Mouse (Mus musculus) myocyte (in vitro differentiated cells): Measurements from ENCODE around the gene S100a2. TPM values are rescaled to one million over a fixed set of nuclear protein-coding genes. Genes with fewer than 3 reads are reported as not detected.

Experiments
- H3K27me3 ChIP-seq: one replicate; pipeline ENCODE4 v1.6.1; 2011; ENCODE audit not compliant: control insufficient read depth, insufficient read depth, insufficient read length
- H3K36me3 ChIP-seq: one replicate; pipeline ENCODE4 v1.6.1; 2011; ENCODE audit not compliant: control insufficient read depth, insufficient read depth
- H3K4me2 ChIP-seq: one replicate; pipeline ENCODE4 v1.6.1; 2011; ENCODE audit warnings: low read depth, control low read depth
- H3K4me3 ChIP-seq: one replicate; pipeline ENCODE4 v1.5.1; 2011; ENCODE audit warnings: mild to moderate bottlenecking, control low read depth, moderate library complexity
- H3K79me2 ChIP-seq: one replicate; pipeline ENCODE4 v1.6.1; 2011; ENCODE audit not compliant: control insufficient read depth, insufficient read depth
- H3ac ChIP-seq: one replicate; pipeline ENCODE4 v1.6.1; 2011; ENCODE audit not compliant: control insufficient read depth, insufficient read length
- CEBPB ChIP-seq: IDR thresholded peaks from 2 replicates; pipeline ENCODE4 v1.6.1; 2011; ENCODE audit warnings: mild to moderate bottlenecking, moderate library complexity; ENCODE audit not compliant: poor library complexity, insufficient read depth, severe bottlenecking
- E2F4 ChIP-seq: IDR thresholded peaks from one replicate; pipeline ENCODE4 v1.6.1; 2011; ENCODE audit warnings: mild to moderate bottlenecking, control low read depth, moderate library complexity; ENCODE audit not compliant: insufficient read depth
- MAX ChIP-seq: IDR thresholded peaks from one replicate; pipeline ENCODE4 v1.6.1; 2011; ENCODE audit warnings: low read depth, mild to moderate bottlenecking, control low read depth
- MYOD1 ChIP-seq, 3 experiments: IDR thresholded peaks; one replicate each; pipeline ENCODE4 v1.6.1; 2011; ENCODE audit warnings: control low read depth in 2 of 3, low read depth in 2 of 3, mild to moderate bottlenecking in 2 of 3, moderate library complexity in 1 of 3; ENCODE audit not compliant: insufficient read length in 2 of 3, control insufficient read depth in 1 of 3
- MYOG ChIP-seq, 3 experiments: IDR thresholded peaks; one replicate each; pipeline ENCODE4 v1.6.1; 2011; ENCODE audit warnings: control low read depth in 2 of 3, low read depth in 2 of 3, mild to moderate bottlenecking in 2 of 3; ENCODE audit not compliant: insufficient read length in 2 of 3, control insufficient read depth in 1 of 3, insufficient read depth in 1 of 3
- POLR2A ChIP-seq: IDR thresholded peaks from one replicate; pipeline ENCODE4 v1.6.1; 2011; ENCODE audit warnings: low read depth, mild to moderate bottlenecking, control low read depth, moderate library complexity; ENCODE audit not compliant: insufficient read length
- POLR2AphosphoS2 ChIP-seq: IDR thresholded peaks from one replicate; pipeline ENCODE4 v1.6.1; 2011; ENCODE audit warnings: low read depth, control low read depth; ENCODE audit not compliant: insufficient read length
- REST ChIP-seq: IDR thresholded peaks from one replicate; pipeline ENCODE4 v1.6.1; 2011; ENCODE audit warnings: mild to moderate bottlenecking, control low read depth, moderate library complexity; ENCODE audit not compliant: insufficient read depth, insufficient read length
- SRF ChIP-seq: IDR thresholded peaks from one replicate; pipeline ENCODE4 v1.6.1; 2011; ENCODE audit warnings: low read depth; ENCODE audit not compliant: control insufficient read depth, insufficient read length
- TCF12 ChIP-seq: IDR thresholded peaks from one replicate; pipeline ENCODE4 v1.6.1; 2011; ENCODE audit warnings: mild to moderate bottlenecking, control low read depth; ENCODE audit not compliant: poor library complexity, insufficient read depth, severe bottlenecking
- TCF3 ChIP-seq: IDR thresholded peaks from one replicate; pipeline ENCODE4 v1.6.1; 2011; ENCODE audit warnings: low read depth, control low read depth; ENCODE audit not compliant: insufficient read length
- USF1 ChIP-seq: IDR thresholded peaks from one replicate; pipeline ENCODE4 v1.6.1; 2011; ENCODE audit warnings: low read depth, mild to moderate bottlenecking, control low read depth, moderate library complexity
- polyA plus RNA-seq: library from polyadenylated mRNA; unstranded; fragments of >200 nt; fragmentation: generic; extraction: Trizol; gene quantifications from one replicate; pipeline ENCODE4 v1.2.1, GENCODE M21; 2012; ENCODE audit warnings: missing spikeins

S100a2 gene
- polyA plus RNA-seq, 1 experiment = not detected

- no peak within 1 kb of the TSS for H3ac ChIP-seq
- TF ChIP-seq POLR2AphosphoS2 (no peak), SRF (no peak), REST (no peak), TCF12 (no peak), MYOG (IDR thresholded peaks at IDR 0.05; ENCODE audit: control insufficient read depth in 1 of 3, insufficient read depth in 1 of 3, insufficient read length in 2 of 3, low read depth in 2 of 3) (no peak), TCF3 (no peak), CEBPB (no peak)
- peaks cover 27% of the 10 kb centered on the region for H3K79me2 ChIP-seq
- H3K36me3 ChIP-seq = no peaks in the 10 kb centered on the region
- no peak within 1 kb of the TSS for H3K4me2 ChIP-seq
- no peaks in the 10 kb centered on the region for H3K27me3 ChIP-seq
- H3K4me3 ChIP-seq = no peak within 1 kb of the TSS
These were observed 18.2 kb downstream of the S100a2 start, which contains the start of gene S100a5 for GRCm38 (mm10) chr3:90608223-90608622. S100a5 (plus strand) TSS chr3:90608523.

DNA sequence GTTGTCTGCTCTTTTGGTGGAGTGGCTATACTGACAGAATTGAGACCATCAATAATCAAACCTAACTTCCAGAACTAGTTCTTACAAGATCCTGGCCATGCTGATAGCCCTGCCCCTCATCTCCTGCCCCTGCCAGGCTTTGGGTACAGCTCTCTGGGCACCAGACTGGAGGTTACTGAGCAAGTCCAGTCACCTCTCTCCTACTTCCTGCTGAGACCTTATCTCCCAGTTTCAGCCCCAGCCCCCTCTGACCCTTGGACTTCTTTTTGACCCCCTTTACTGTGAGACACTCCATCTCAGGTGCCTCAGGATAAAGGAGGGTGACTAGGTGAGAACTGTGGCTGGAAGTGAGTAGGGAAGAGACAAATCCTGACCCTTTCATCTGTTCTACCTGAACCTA, 19.1 kb downstream of the S100a2 start:
- H3ac ChIP-seq = no peak overlapping the region

GRCm38 (mm10) chr3:90611494-90611893, 21.4 kb downstream of the S100a2 start:
- Histone ChIP-seq H3K79me2 (peaks cover 29% of the 10 kb centered on the region), H3K36me3 (peaks cover 24% of the 10 kb centered on the region), H3ac (no peak overlapping the region), H3K27me3 (no peaks in the 10 kb centered on the region), H3K4me2 (peak overlapping the region; percentile 90), H3K4me3 (peak overlapping the region; percentile 99)
- TF ChIP-seq TCF3 (no peak), SRF (no peak), POLR2AphosphoS2 (no peak), MYOG (IDR thresholded peaks at IDR 0.05; ENCODE audit: control insufficient read depth in 1 of 3, insufficient read depth in 1 of 3, insufficient read length in 2 of 3, low read depth in 2 of 3) (no peak), CEBPB (no peak), MYOD1 (IDR thresholded peaks at IDR 0.05; ENCODE audit: control insufficient read depth in 1 of 3, insufficient read length in 2 of 3, low read depth in 2 of 3) (no peak), E2F4 (no peak), MAX (no peak), POLR2A (no peak), USF1 (no peak), TCF12 (no peak), REST (no peak)

More for the DNA sequence above, 19.1 kb downstream of the S100a2 start:
- Histone ChIP-seq H3K4me3 (no peak overlapping the region), H3K79me2 (peaks cover 29% of the 10 kb centered on the region), H3K36me3 (peaks cover 4% of the 10 kb centered on the region), H3K4me2 (no peak overlapping the region), H3K27me3 (no peaks in the 10 kb centered on the region)
- TF ChIP-seq POLR2A (no peak), CEBPB (no peak), MYOD1 (IDR thresholded peaks at IDR 0.05; ENCODE audit: control insufficient read depth in 1 of 3, insufficient read length in 2 of 3, low read depth in 2 of 3) (no peak), TCF12 (no peak), REST (no peak), POLR2AphosphoS2 (no peak), USF1 (no peak), TCF3 (no peak), E2F4 (no peak), MAX (no peak)

DNA sequence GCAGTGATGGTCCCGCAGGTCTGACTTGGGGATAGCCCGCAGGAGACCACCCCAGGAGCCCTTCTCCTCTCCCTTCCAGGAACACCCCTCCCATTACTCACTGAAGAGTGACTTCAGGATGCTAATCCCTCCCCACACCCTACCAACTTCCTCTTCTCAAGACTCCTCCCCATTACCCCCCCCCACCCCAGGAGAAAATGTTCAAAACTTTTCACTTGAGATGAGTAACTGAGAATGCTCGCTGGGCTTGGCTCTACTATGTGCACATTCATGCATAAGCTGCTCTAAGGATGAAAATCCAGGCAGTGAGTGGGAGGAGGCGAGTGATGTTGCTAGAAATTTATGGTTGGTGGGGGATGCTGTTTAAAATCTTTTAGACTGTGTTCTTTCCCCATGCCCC, 22.0 kb downstream of the S100a2 start:
- H3K36me3 ChIP-seq = peaks cover 30% of the 10 kb centered on the region
- no peak overlapping the region for H3ac ChIP-seq
- H3K4me2 ChIP-seq = peak overlapping the region; percentile 90
- H3K27me3 ChIP-seq = no peaks in the 10 kb centered on the region
- H3K4me3 ChIP-seq = peak overlapping the region; percentile 99
- TF ChIP-seq SRF (no peak), TCF3 (no peak), POLR2AphosphoS2 (no peak), REST (no peak), USF1 (no peak)
- H3K79me2 ChIP-seq = peaks cover 29% of the 10 kb centered on the region

DNA sequence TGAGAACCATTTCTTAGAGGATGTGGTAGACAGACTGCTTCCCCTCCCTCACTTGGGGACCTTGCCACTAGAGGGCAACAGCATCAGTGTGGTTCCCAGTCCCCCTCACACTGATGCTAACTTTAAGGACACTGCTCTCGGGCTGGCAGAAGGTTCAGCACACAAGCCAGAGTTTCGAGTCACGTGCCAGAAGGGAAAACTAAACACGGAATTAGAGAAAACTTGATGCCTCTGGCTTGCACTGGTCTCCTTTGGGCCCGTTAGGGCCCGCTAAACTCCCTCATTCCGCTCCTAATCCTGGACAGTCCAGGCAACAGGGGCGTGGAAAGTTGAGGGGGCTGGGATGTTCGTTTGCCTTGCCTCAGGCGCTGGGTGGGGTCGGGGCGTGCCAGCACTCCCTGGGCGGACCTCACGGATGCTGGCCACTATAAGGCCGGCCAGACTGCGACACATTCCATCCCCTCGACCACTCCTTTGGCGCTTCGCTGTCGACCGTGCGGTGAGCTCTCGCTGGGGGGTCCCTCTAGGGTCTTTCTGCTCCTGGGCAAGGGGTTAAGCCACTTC, 22.8 kb downstream of the S100a2 start, which contains the start of gene S100a6:
Gene S100a6, plus strand, starts transcription at position 155 of the 564 bp plus-strand sequence.
- no peaks in the 10 kb centered on the region for H3K27me3 ChIP-seq
- H3K4me2 ChIP-seq = peak within 1 kb of the TSS; percentile 90
- TF ChIP-seq POLR2AphosphoS2 (peak; percentile 99), TCF12 (no peak), USF1 (peak; percentile 62), MAX (no peak), POLR2A (peak; percentile 100), CEBPB (no peak), MYOG (IDR thresholded peaks at IDR 0.05; ENCODE audit: control insufficient read depth in 1 of 3, insufficient read depth in 1 of 3, insufficient read length in 2 of 3, low read depth in 2 of 3) (peak in 1 of 3 experiments; percentile 29), E2F4 (no peak), MYOD1 (IDR thresholded peaks at IDR 0.05; ENCODE audit: control insufficient read depth in 1 of 3, insufficient read length in 2 of 3, low read depth in 2 of 3) (peak in 1 of 3 experiments; percentile 22)
- H3K79me2 ChIP-seq = peaks cover 29% of the 10 kb centered on the region
- H3K4me3 ChIP-seq = peak within 1 kb of the TSS; percentile 99
- peaks cover 37% of the 10 kb centered on the region for H3K36me3 ChIP-seq
- peak within 1 kb of the TSS; percentile 30 for H3ac ChIP-seq
